ENCODE assay signal across 11 mouse cellular contexts in genomic region chr15:27789325-27789724, GRCm38 (mm10).
DNase-seq lines count a peak whose midpoint lies in the region; ATAC-seq lines count a peak whose summit lies in the region.
"Had no signal": no experiment of that assay in that cellular context is flagged by ENCODE, and none has a peak within 500 bp of the region (broad histone marks: within the 10 kb centered on the region; RNA-seq: fewer than 3 reads in every experiment).

No protein-coding gene starts in this region.

- peaks cover 52 to 83% of the 10 kb centered on the region in 2 experiments for H3K4me1 ChIP-seq in heart, embryonic 14.5 days (ENCODE audit: control insufficient read depth in 2 of 2, insufficient read depth in 2 of 2, low read length in 2 of 2)
- peaks cover 60% of the 10 kb centered on the region for H3K4me1 ChIP-seq in midbrain, embryonic 14.5 days (ENCODE audit: control insufficient read depth, insufficient read depth, low read length)
- H3K4me1 ChIP-seq in midbrain, embryonic 10.5 days = peaks cover 69% of the 10 kb centered on the region
- peaks cover 96% of the 10 kb centered on the region for H3K4me1 ChIP-seq in limb, embryonic 10.5 days

- 73% methylated on average over 3 of the region's 3 CpGs for WGBS in heart, embryonic 14.5 days
- 88% methylated on average over 3 of the region's 3 CpGs for WGBS in midbrain, embryonic 14.5 days
- WGBS in midbrain, embryonic 10.5 days = 84% methylated on average over 3 of the region's 3 CpGs
- WGBS in limb, embryonic 10.5 days = 47% methylated on average over 3 of the region's 3 CpGs

- H3K36me3 ChIP-seq in heart, embryonic 14.5 days (ENCODE audit: control insufficient read depth, insufficient read depth, low read length) = no peaks in the 10 kb centered on the region
- H3K36me3 ChIP-seq in midbrain, embryonic 14.5 days (ENCODE audit: control insufficient read depth, insufficient read depth, low read length) = 0 out of 2 replicates have a peak, but pooled peaks cover 5% of the 10 kb centered on the region
- 0 out of 2 replicates have a peak, but pooled peaks cover 6% of the 10 kb centered on the region for H3K36me3 ChIP-seq in midbrain, embryonic 10.5 days
- H3K36me3 ChIP-seq in limb, embryonic 10.5 days = no peaks in the 10 kb centered on the region

- intact Hi-C loops in heart, postnatal 36 days (cut with DNase I) = loop anchor here (2.0 kb wide), 1 partner anchor 19 kb away; no protein-coding TSS in a partner anchor
- intact Hi-C loops in left cerebral cortex, postnatal 10 days (cut with DNase I) = no loop called here

- H3K9me3 ChIP-seq in heart, embryonic 14.5 days (ENCODE audit: control insufficient read depth, low read length) = no peaks in the 10 kb centered on the region
- H3K9me3 ChIP-seq in midbrain, embryonic 14.5 days (ENCODE audit: control insufficient read depth, low read length) = no peaks in the 10 kb centered on the region
- H3K9me3 ChIP-seq in midbrain, embryonic 10.5 days (replicated peaks) = no peaks in the 10 kb centered on the region
- H3K9me3 ChIP-seq in limb, embryonic 10.5 days (replicated peaks) = no peaks in the 10 kb centered on the region

- ATAC-seq in heart, embryonic 14.5 days (ENCODE audit: insufficient number of reproducible peaks, insufficient read depth, low FRiP score, low read depth) = no peak
- no peak for ATAC-seq in midbrain, embryonic 14.5 days (ENCODE audit: low FRiP score, low TSS enrichment)

- no peak overlapping the region for H3K9ac ChIP-seq in heart, embryonic 14.5 days (ENCODE audit: low read length)
- H3K9ac ChIP-seq in midbrain, embryonic 14.5 days (replicated peaks; ENCODE audit: low read length) = no peak overlapping the region

- no peaks in the 10 kb centered on the region for H3K27me3 ChIP-seq in heart, embryonic 14.5 days (ENCODE audit: control insufficient read depth, insufficient read depth, low read length)
- H3K27me3 ChIP-seq in midbrain, embryonic 14.5 days (ENCODE audit: control insufficient read depth, insufficient read depth, low read length) = no peaks in the 10 kb centered on the region
- H3K27me3 ChIP-seq in midbrain, embryonic 10.5 days (ENCODE audit: low read depth, poor library complexity, severe bottlenecking) = no peaks in the 10 kb centered on the region
- H3K27me3 ChIP-seq in limb, embryonic 10.5 days (ENCODE audit: low read depth, poor library complexity, severe bottlenecking) = no peaks in the 10 kb centered on the region

- DNase-seq in heart, postnatal 36 days = no peak
- no peak for DNase-seq in midbrain, embryonic 14.5 days
- no peak for DNase-seq in midbrain, embryonic 10.5 days (ENCODE audit: low spot score)
- DNase-seq in limb, embryonic 10.5 days (ENCODE audit: low spot score) = no peak
- DNase-seq in left cerebral cortex, postnatal 10 days (ENCODE audit: extremely low spot score in 1 of 2, low spot score in 2 of 2) = no peak
- DNase-seq in frontal cortex, postnatal 10 days (ENCODE audit: low spot score in 2 of 2) = no peak
- DNase-seq in cerebellum, adult 11 months = no peak
- DNase-seq: gastrocnemius, postnatal 10 days; kidney, postnatal 4 days had no signal

- H3K4me2 ChIP-seq in heart, embryonic 14.5 days (ENCODE audit: low read length) = no peak overlapping the region
- H3K4me2 ChIP-seq in midbrain, embryonic 14.5 days (ENCODE audit: low read length) = no peak overlapping the region
- H3K4me2 ChIP-seq: liver, embryonic 11.5 days had no signal

- no peak overlapping the region for H3K4me3 ChIP-seq in heart, embryonic 14.5 days (ENCODE audit: control insufficient read depth in 1 of 2, insufficient read depth in 1 of 2, low read depth in 1 of 2, low read length in 2 of 2)
- H3K4me3 ChIP-seq in midbrain, embryonic 14.5 days (replicated peaks; ENCODE audit: low read depth, low read length) = no peak overlapping the region
- no peak overlapping the region for H3K4me3 ChIP-seq in midbrain, embryonic 10.5 days
- H3K4me3 ChIP-seq in limb, embryonic 10.5 days = no peak overlapping the region

- H3K27ac ChIP-seq in heart, embryonic 14.5 days (replicated peaks in 1 of 2; ENCODE audit: control insufficient read depth in 1 of 2, insufficient read depth in 1 of 2, low read depth in 2 of 2, low read length in 2 of 2) = peak overlapping the region; percentile 73 to 95
- H3K27ac ChIP-seq in midbrain, embryonic 14.5 days (replicated peaks; ENCODE audit: low read depth, low read length) = peak overlapping the region; percentile 32; the same call in 1 of the 2 replicates
- no peak overlapping the region for H3K27ac ChIP-seq in midbrain, embryonic 10.5 days (replicated peaks)
- peak overlapping the region; percentile 93 for H3K27ac ChIP-seq in limb, embryonic 10.5 days
